Mouse (Mus musculus) megakaryocyte, adult 5-6 weeks (primary cell): ENCODE results near the gene Sap18. TPM values are rescaled to one million over a fixed set of nuclear protein-coding genes. Genes with fewer than 3 reads are reported as not detected.
"Not testable (repeated sequence)": the region's sequence is repeated elsewhere in the genome, so short reads cannot be mapped to it uniquely, and the experiment has no call there.

Source experiments
- ATAC-seq: 2 replicates; pipeline ENCODE4 v1.8.0; 2016; ENCODE audit warnings: mild to moderate bottlenecking, inconsistent platforms; ENCODE audit not compliant: poor library complexity, severe bottlenecking
- total RNA-seq, 2 experiments: library from RNA; stranded (forward) in 1 of 2; stranded (reverse) in 1 of 2; fragments of 153-499, 151-499 nt in 1 of 2; fragments of 221-1000, 200-1000 nt in 1 of 2; gene quantifications; 2 replicates each; pipeline versions ENCODE4 v1.2.3 to v1.2.4; 2015 to 2017

Sap18 gene
- 167 and 180 TPM in 2 replicates for total RNA-seq (2015)
- total RNA-seq (2017) = 10.7 and 21.5 TPM in 2 replicates

GRCm38 (mm10) chr14:57797991-57798931, at the start of gene Sap18:
Sap18 (plus strand) TSS chr14:57798180.
- peak; percentile 99 for ATAC-seq

- no peak for ATAC-seq
Measured at GRCm38 (mm10) chr14:57749501-57749900, 48.5 kb upstream of the Sap18 start.

- ATAC-seq = not testable (repeated sequence)
Measured at GRCm38 (mm10) chr14:57751006-57751405, 47.0 kb upstream of the Sap18 start.

GRCm38 (mm10) chr14:57753351-57753992, 44.5 kb upstream of the Sap18 start:
- no peak for ATAC-seq

- no peak; the same call in 1 of the 2 replicates for ATAC-seq
Measured at GRCm38 (mm10) chr14:57755661-57756060, 42.3 kb upstream of the Sap18 start.

- ATAC-seq = peak; percentile 60; the same call in 1 of the 2 replicates
Measured at GRCm38 (mm10) chr14:57756094-57756493, 41.9 kb upstream of the Sap18 start.

- no peak for ATAC-seq
Measured at GRCm38 (mm10) chr14:57758237-57758636, 39.7 kb upstream of the Sap18 start, which contains the start of gene Lats2. Lats2 (minus strand) TSS chr14:57758388.

- no peak for ATAC-seq
Measured at GRCm38 (mm10) chr14:57760447-57761412, 37.2 kb upstream of the Sap18 start.

GRCm38 (mm10) chr14:57769102-57769501, 28.9 kb upstream of the Sap18 start:
- ATAC-seq = peak; percentile 58

- peak; percentile 86 for ATAC-seq
Measured at GRCm38 (mm10) chr14:57772157-57772815, 25.7 kb upstream of the Sap18 start.

- no peak for ATAC-seq
Measured at GRCm38 (mm10) chr14:57787406-57787805, 10.6 kb upstream of the Sap18 start.

GRCm38 (mm10) chr14:57789311-57789710, 8.7 kb upstream of the Sap18 start:
- no peak for ATAC-seq

- no peak for ATAC-seq
Measured at GRCm38 (mm10) chr14:57789759-57790158, 8.2 kb upstream of the Sap18 start.

- no peak for ATAC-seq
Measured at GRCm38 (mm10) chr14:57791171-57791570, 6.8 kb upstream of the Sap18 start.

- peak; percentile 28 for ATAC-seq
Measured at GRCm38 (mm10) chr14:57797551-57797950, 429 bp upstream of the Sap18 start.

- ATAC-seq = no peak
Measured at GRCm38 (mm10) chr14:57803731-57804130, 5.8 kb downstream of the Sap18 start.

- ATAC-seq = peak; percentile 98
Measured at GRCm38 (mm10) chr14:57808558-57808957, 10.6 kb downstream of the Sap18 start.

- ATAC-seq = no peak
Measured at GRCm38 (mm10) chr14:57810886-57811285, 12.9 kb downstream of the Sap18 start.

GRCm38 (mm10) chr14:57811844-57812243, 13.9 kb downstream of the Sap18 start:
- no peak for ATAC-seq

GRCm38 (mm10) chr14:57820839-57821238, 22.9 kb downstream of the Sap18 start:
- ATAC-seq = no peak
